Mouse (Mus musculus) stomach, embryonic 16.5 days (tissue): ENCODE measurements around the gene Yif1b. TPM values are rescaled to one million over a fixed set of nuclear protein-coding genes. Genes with fewer than 3 reads are reported as not detected.

ENCODE experiments used
- ATAC-seq: fragments of 200-750 bp; cut with Nextera tagmentation; 2 replicates; pipeline ENCODE4 v1.8.0; 2017; ENCODE audit warnings: moderate number of reproducible peaks, moderate TSS enrichment; ENCODE audit not compliant: insufficient read depth, low FRiP score
- H3K27ac ChIP-seq: fragments of 300-500 bp; sonication (generic); 2 replicates; pipeline ENCODE4 v1.5.1; 2014; ENCODE audit warnings: low read length
- H3K27me3 ChIP-seq: fragments of 300-500 bp; sonication (generic); 2 replicates; pipeline ENCODE4 v1.6.1; 2014; ENCODE audit warnings: low read length, control low read depth, mixed read lengths; ENCODE audit not compliant: control insufficient read depth, insufficient read depth
- H3K36me3 ChIP-seq: fragments of 300-500 bp; sonication (generic); 2 replicates; pipeline ENCODE4 v1.6.1; 2014; ENCODE audit warnings: low read length; ENCODE audit not compliant: control insufficient read depth, insufficient read depth
- H3K4me1 ChIP-seq: fragments of 300-500 bp; sonication (generic); 2 replicates; pipeline ENCODE4 v1.6.1; 2014; ENCODE audit warnings: low read length, control low read depth, mixed read lengths; ENCODE audit not compliant: control insufficient read depth, insufficient read depth
- H3K4me2 ChIP-seq: fragments of 300-500 bp; sonication (generic); 2 replicates; pipeline ENCODE4 v1.6.1; 2014; ENCODE audit warnings: low read depth, low read length, mixed read lengths
- H3K4me3 ChIP-seq: fragments of 300-500 bp; sonication (generic); replicated peaks from 2 replicates; pipeline ENCODE4 v1.5.1; 2014; ENCODE audit warnings: mild to moderate bottlenecking, low read length
- H3K9ac ChIP-seq: fragments of 300-500 bp; sonication (generic); 2 replicates; pipeline ENCODE4 v1.6.1; 2014; ENCODE audit warnings: low read length
- H3K9me3 ChIP-seq: fragments of 300-500 bp; sonication (generic); replicated peaks from 2 replicates; pipeline ENCODE4 v1.6.1; 2016; ENCODE audit warnings: low read length, control low read depth; ENCODE audit not compliant: control insufficient read depth
- WGBS: fragments of 180-500 bp; shearing (Covaris S2); extraction: QIAGEN DNeasy Blood & Tissue Kit; methylation state at CpG from one replicate; pipeline ENCODE4 v1.1.7; 2014; 5-methylcytosine and 5-hydroxymethylcytosine counted together
- polyA plus RNA-seq: library from polyadenylated mRNA; unstranded; fragments of >200 nt; fragmentation: Nextera tagmentation; extraction: Ambion mirVana; gene quantifications from 2 replicates; pipeline ENCODE4 v1.2.1, GENCODE M21; 2015

Gene Yif1b
- polyA plus RNA-seq, 1 experiment from 2014 or later = 89.4 TPM

DNA sequence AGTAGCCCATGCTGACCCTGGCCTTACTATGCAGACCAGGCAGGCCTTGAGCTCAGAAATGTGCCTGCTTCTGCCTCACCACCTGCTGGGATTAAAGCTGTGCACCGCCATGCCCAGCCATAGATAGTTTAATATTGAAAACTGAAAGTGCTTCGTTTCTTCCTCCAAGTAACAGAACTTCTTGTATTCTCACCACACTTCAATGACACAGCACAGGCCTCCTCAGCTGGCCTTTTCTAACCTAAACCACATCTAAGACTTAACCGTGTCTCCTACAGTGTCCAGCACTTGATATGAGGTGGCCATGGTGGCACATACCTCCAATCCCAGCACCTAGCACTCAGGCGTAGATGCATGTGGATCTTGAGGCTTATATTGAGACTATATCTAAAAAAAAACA lies 32.3 kb downstream of the Yif1b start:
- Histone ChIP-seq H3K4me3 (no peak overlapping the region), H3K9me3 (no peaks in the 10 kb centered on the region), H3K4me1 (peaks cover 31% of the 10 kb centered on the region), H3K27ac (peak overlapping the region; percentile 52), H3K4me2 (no peak overlapping the region), H3K36me3 (no peaks in the 10 kb centered on the region), H3K27me3 (no peaks in the 10 kb centered on the region), H3K9ac (no peak overlapping the region)
- WGBS = 74% methylated on average over 4 of the region's 4 CpGs
- ATAC-seq = no peak

DNA sequence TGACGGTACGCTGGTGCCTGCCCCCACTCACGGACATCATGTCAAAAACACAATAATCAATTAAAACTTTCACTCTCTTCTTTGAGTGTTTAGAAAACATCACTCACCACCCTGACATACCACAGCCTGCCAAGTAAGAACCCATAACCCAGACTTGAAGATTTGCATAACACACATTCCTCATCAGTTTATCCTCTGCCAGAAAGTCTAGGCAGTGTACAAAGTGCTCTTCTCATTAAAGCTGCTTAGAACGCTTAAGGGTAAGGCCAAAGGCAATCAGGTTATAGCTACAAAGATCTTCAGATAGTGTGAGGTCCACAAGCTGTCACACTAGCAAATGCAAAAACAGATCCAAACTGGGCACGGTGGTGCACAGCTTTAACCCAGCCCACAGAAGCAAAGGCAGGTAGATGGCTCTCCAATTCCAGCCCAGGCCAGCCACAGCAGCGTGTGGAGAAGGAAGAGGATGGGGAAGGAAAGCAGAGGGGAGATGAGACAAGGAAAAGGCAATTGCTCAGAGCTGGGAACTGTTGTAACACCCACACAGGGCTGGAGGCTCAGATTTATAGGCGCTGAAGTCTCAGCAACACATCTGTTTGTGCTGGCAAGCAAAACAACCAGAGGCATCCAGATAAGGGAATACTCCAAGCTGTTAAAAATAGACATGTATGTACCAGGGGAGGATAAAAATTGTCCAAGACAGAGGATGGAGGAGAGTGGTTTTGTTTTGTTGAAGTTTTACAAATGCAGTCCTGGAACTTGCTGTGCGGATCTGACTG lies 33.7 kb downstream of the Yif1b start:
- Histone ChIP-seq H3K9ac (peak overlapping the region; percentile 4), H3K9me3 (no peaks in the 10 kb centered on the region), H3K4me3 (no peak overlapping the region), H3K27ac (peak overlapping the region; percentile 39), H3K4me1 (peaks cover 32% of the 10 kb centered on the region), H3K27me3 (no peaks in the 10 kb centered on the region), H3K4me2 (no peak overlapping the region), H3K36me3 (no peaks in the 10 kb centered on the region)
- WGBS = 55% methylated on average over 8 of the region's 8 CpGs
- peak; percentile 2; the same call in 1 of the 2 replicates for ATAC-seq

DNA sequence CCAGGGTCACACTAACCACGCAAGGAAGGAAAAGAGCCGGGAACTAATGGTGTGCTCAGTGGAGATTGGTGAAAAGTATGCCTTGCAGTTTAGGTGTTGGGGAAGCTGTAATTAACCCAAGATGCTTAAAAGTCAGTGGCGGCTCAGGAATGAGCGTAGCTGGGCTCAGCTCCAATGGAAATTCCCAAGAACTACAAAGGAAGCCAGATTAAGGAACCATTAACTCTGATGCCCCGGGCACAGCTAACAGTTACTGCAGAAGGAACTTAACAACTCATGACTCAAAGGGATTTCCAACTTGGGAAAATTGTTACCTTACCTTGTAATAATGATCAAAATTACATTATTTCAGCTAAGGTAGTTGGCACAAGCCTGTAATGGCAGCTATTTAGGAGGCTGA lies 38.6 kb downstream of the Yif1b start:
- Histone ChIP-seq H3K9me3 (no peaks in the 10 kb centered on the region), H3K27ac (no peak overlapping the region), H3K27me3 (0 out of 2 replicates have a peak, but pooled peaks cover 3% of the 10 kb centered on the region), H3K4me2 (no peak overlapping the region), H3K4me1 (peaks cover 11% of the 10 kb centered on the region; the same call in 1 of the 2 replicates), H3K9ac (no peak overlapping the region), H3K4me3 (no peak overlapping the region), H3K36me3 (no peaks in the 10 kb centered on the region)
- 77% methylated on average over 5 of the region's 5 CpGs for WGBS
- ATAC-seq = no peak

DNA sequence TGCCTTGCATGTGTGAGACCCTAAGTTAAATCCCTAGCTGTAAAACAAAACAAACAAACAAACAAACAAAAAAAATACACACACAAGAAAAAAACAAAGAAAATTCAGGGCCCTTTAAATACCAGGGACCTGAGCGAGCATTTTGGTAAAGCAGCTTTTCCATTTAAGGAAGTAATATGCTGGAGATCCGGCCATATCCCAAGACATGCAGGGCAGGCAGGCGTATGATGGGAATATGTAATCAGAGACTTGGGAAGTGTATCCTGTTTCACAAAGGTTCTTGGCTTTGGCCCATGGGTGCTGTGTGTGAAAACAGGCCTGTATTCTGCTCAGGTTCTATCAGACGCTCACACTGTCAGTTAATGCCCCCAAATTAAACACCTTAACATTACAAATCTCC lies 39.4 kb downstream of the Yif1b start:
- peaks cover 12% of the 10 kb centered on the region; the same call in 1 of the 2 replicates for H3K4me1 ChIP-seq
- H3K9me3 ChIP-seq = no peaks in the 10 kb centered on the region
- 67% methylated on average over 4 of the region's 4 CpGs for WGBS
- no peak overlapping the region for H3K4me3 ChIP-seq
- H3K36me3 ChIP-seq = no peaks in the 10 kb centered on the region
- ATAC-seq = no peak
- H3K27ac ChIP-seq = no peak overlapping the region
- H3K4me2 ChIP-seq = no peak overlapping the region
- no peak overlapping the region for H3K9ac ChIP-seq
- peaks cover 8% of the 10 kb centered on the region; the same call in 1 of the 2 replicates for H3K27me3 ChIP-seq

DNA sequence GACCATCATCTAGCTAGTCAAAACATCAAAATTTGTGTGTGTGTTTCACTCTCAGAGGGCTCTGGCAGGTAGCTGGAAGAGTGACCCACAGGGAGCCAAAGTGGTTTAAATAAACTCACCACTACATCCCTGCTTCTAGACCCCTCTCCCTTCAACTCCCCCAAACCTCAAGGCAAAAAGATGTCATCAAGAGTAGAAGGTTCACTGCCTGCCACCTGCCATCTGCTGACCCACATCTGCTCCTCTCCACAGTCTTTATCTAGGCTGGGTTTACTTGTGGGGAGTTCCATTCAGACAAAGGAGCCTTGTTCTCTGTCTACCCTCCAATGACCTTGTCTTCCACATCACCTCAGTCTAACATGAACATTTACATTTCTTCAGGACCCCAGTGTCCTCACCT lies 41.1 kb downstream of the Yif1b start:
- Histone ChIP-seq H3K27ac (0 out of 2 replicates have a peak overlapping the region, but pooled peaks have one; percentile 8), H3K4me2 (peak overlapping the region; percentile 81), H3K9ac (peak overlapping the region; percentile 79; the same call in 1 of the 2 replicates), H3K36me3 (no peaks in the 10 kb centered on the region), H3K27me3 (peaks cover 9% of the 10 kb centered on the region; the same call in 1 of the 2 replicates), H3K9me3 (no peaks in the 10 kb centered on the region), H3K4me3 (peak overlapping the region; percentile 60), H3K4me1 (peaks cover 12% of the 10 kb centered on the region; the same call in 1 of the 2 replicates)
- ATAC-seq = no peak

DNA sequence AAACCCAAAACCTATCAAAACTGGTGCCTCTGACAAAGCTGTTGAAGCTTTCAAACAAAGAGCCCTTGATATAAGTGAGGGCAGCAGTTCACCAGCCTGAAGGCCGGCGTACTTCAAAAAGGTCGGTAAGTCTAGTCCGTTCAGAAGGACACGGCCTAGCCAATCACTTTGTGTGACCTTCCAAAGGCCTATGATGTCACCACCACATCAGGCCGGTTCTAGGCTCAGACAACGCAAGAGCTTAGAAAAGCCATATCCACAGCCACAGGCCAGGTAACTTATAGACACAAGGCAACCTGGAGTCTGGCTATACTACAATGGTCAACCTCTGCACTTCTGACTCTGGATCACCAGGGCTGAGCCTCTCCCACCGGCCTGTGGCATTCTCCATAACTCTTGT lies 41.8 kb downstream of the Yif1b start:
- Histone ChIP-seq H3K4me2 (peak overlapping the region; percentile 81), H3K27me3 (peaks cover 9% of the 10 kb centered on the region; the same call in 1 of the 2 replicates), H3K27ac (peak overlapping the region; percentile 86), H3K36me3 (no peaks in the 10 kb centered on the region), H3K9ac (peak overlapping the region; percentile 79; the same call in 1 of the 2 replicates), H3K4me3 (peak overlapping the region; percentile 60), H3K9me3 (no peaks in the 10 kb centered on the region), H3K4me1 (peaks cover 9% of the 10 kb centered on the region; the same call in 1 of the 2 replicates)
- ATAC-seq = no peak
- 40% methylated on average over 8 of the region's 8 CpGs for WGBS

DNA sequence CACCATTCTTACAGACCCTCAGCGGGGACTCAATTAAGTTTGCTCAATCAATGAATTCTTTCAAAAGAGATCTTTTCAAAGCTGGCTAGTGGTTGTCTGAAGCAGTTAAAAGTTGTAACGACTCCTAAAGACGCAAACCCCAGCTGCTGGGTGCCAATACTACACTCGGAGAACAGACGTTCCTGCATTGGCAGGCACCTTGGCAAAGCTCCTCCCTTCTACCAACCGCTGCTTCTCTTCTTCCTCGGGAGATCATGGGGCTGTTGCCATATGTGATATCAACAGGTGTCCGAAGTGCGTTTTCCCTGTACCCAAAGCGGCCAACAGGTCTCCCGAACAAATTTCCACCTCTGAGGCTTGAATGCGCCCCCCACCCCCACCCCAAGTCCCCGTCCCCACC lies 42.7 kb downstream of the Yif1b start:
- H3K9me3 ChIP-seq = no peaks in the 10 kb centered on the region
- peak overlapping the region; percentile 79 for H3K9ac ChIP-seq
- ATAC-seq = no peak
- no peaks in the 10 kb centered on the region for H3K36me3 ChIP-seq
- H3K4me1 ChIP-seq = peaks cover 9% of the 10 kb centered on the region; the same call in 1 of the 2 replicates
- H3K4me2 ChIP-seq = peak overlapping the region; percentile 81
- H3K4me3 ChIP-seq = peak overlapping the region; percentile 60
- WGBS = 11% methylated on average over 13 of the region's 13 CpGs
- peaks cover 9% of the 10 kb centered on the region; the same call in 1 of the 2 replicates for H3K27me3 ChIP-seq
- peak overlapping the region; percentile 86 for H3K27ac ChIP-seq

DNA sequence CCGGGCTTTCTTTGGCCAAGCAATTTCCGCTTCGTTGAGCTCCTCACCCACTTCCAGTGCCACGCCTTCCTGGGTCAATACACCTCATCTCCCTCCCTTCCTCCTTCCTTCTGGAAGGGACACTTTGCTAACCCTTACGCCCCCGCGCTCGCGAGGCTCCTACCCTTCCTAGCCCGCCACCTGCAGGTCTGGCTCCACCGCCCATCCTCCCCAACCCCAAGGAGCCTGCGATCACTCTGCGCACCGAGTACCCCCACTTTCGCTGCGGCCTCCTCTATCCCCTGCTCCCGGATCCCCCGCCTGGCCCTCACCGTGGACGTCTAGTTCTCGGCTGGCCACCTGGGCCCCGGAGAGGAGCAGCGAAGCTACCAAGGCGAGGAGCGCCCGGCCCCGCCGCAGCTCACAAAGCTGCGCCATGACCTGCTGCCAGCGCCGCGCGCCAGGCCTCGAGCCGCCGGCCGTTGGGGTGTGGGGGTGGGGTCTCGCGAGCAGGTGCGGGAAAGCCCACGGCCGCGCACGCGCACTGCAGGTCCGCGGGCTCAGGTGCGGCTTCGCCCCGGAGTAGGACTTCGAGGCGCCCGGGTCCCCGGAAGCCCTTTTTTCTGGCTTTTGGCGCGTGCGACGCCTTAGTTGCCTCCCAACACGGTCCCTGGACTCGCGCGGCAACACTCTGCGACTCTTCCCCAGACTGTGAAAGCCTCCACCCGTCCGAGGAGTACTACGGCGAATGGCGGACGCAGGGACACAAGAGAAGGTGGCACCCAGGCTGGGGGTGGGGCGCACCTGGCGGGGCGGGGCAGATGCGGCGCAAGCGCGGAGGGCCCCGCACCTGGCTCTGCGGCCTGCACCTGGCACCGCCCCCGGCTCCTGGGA lies 43.3 kb downstream of the Yif1b start, which contains the start of gene Spint2:
Gene Spint2 (minus strand): TSS at position 712 of the 873 bp plus-strand sequence.
- Histone ChIP-seq H3K9ac (peak within 1 kb of the TSS; percentile 79), H3K4me3 (peak within 1 kb of the TSS; percentile 60), H3K4me2 (peak within 1 kb of the TSS; percentile 81), H3K27ac (peak within 1 kb of the TSS; percentile 86), H3K4me1 (peaks cover 7% of the 10 kb centered on the region; the same call in 1 of the 2 replicates), H3K27me3 (peaks cover 9% of the 10 kb centered on the region; the same call in 1 of the 2 replicates), H3K36me3 (no peaks in the 10 kb centered on the region), H3K9me3 (no peaks in the 10 kb centered on the region)
- peak; percentile 92 for ATAC-seq
- WGBS = under 1% methylated on average over 80 of the region's 80 CpGs
